Mouse (Mus musculus) lung, postnatal 0 days (tissue): Measurements from ENCODE around the gene Rgr.

Experiments used
- CTCF ChIP-seq: IDR thresholded peaks from 2 replicates; pipeline ENCODE4 v1.5.1; 2016; ENCODE audit warnings: antibody characterized with exemption, mild to moderate bottlenecking
- EP300 ChIP-seq: IDR thresholded peaks from 2 replicates; pipeline ENCODE4 v1.6.1; 2016; ENCODE audit warnings: antibody characterized with exemption, mild to moderate bottlenecking, control low read depth

- TF ChIP-seq CTCF (no peak), EP300 (no peak)
Observed at GRCm38 (mm10) chr14:37002852-37003251, 45.9 kb downstream of the Rgr start.
